Mouse (Mus musculus): Measurements from ENCODE around the gene Retreg2.

DNA sequence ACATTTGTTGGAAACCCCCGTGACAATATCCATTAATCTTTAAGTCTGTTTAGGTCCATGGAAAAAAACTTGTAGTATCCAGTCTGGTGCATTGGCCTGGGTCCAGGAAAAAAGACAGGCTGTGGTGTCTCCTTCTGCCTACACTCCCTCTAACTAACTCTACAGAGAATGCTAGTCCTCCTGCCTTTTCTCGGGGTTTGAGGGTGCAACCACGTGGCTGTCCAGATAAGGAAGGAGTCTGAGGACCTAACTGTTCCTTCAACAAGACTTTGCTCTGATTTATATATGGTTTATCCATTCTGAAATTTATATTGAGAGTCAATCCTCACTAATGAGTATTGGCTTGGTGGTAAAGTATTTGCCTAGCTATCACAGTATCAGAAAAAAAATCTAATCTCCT lies 13.3 kb downstream of the Retreg2 start:
- TF ChIP-seq TAL1 (IDR thresholded peaks at IDR 0.05; ENCODE audit: low read length) (no peak), GATA1 (IDR thresholded peaks at IDR 0.05; ENCODE audit: low read length) (no peak)
